ENCODE assay signal across 8 mouse cellular contexts in genomic region chr11:65806321-65806904, GRCm38 (mm10). TPM values are rescaled to one million over a fixed set of nuclear protein-coding genes. Genes with fewer than 3 reads are reported as not detected.
DNase-seq lines count a peak whose midpoint lies in the region; ATAC-seq and TF ChIP-seq lines count a peak whose summit lies in the region.

No protein-coding gene starts in this region.

- peak overlapping the region; percentile 86 for H3K4me3 ChIP-seq in neural tube, embryonic 11.5 days (ENCODE audit: low read depth, low read length)
- H3K4me3 ChIP-seq in forebrain, embryonic 15.5 days = peak overlapping the region; percentile 56
- H3K4me3 ChIP-seq in lung, adult 2 months (replicated peaks; ENCODE audit: extremely low read depth, low read depth, low read length) = peak overlapping the region; percentile 92
- peak overlapping the region; percentile 73 for H3K4me3 ChIP-seq in neural tube, embryonic 14.5 days (ENCODE audit: low read depth, low read length)

- peak overlapping the region; percentile 56 for H3K9ac ChIP-seq in neural tube, embryonic 11.5 days (ENCODE audit: low read length)
- peak overlapping the region; percentile 67 for H3K9ac ChIP-seq in forebrain, embryonic 15.5 days (replicated peaks)
- H3K9ac ChIP-seq in neural tube, embryonic 14.5 days (replicated peaks; ENCODE audit: low read depth, low read length) = peak overlapping the region; percentile 63

- no peak overlapping the region for H3K27ac ChIP-seq in neural tube, embryonic 11.5 days (ENCODE audit: low read depth, low read length)
- H3K27ac ChIP-seq in forebrain, embryonic 15.5 days (replicated peaks) = peak overlapping the region; percentile 71; the same call in 1 of the 2 replicates
- peak overlapping the region; percentile 36 for H3K27ac ChIP-seq in neural tube, embryonic 14.5 days (ENCODE audit: low read depth, low read length)

- no peak; the same call in 1 of the 2 replicates for ATAC-seq in neural tube, embryonic 11.5 days (ENCODE audit: insufficient read depth, low FRiP score, low TSS enrichment)
- ATAC-seq in forebrain, embryonic 15.5 days (replicated peaks) = peak; percentile 72
- peak; percentile 70 for ATAC-seq in neural tube, embryonic 14.5 days (ENCODE audit: low read depth)

- TF ChIP-seq CTCF in lung, adult 2 months (IDR thresholded peaks at IDR 0.05; ENCODE audit: insufficient read depth, low read length) = no peak

- TF ChIP-seq POLR2A in lung, adult 2 months (IDR thresholded peaks at IDR 0.05; ENCODE audit: borderline replicate concordance, extremely low read depth, low read depth, low read length) = no peak

- WGBS in neural tube, embryonic 11.5 days = 2% methylated on average over 20 of the region's 20 CpGs
- 2% methylated on average over 20 of the region's 20 CpGs for WGBS in forebrain, embryonic 15.5 days
- 2% methylated on average over 20 of the region's 20 CpGs for WGBS in lung, adult 2 months
- 1% methylated on average over 20 of the region's 20 CpGs for WGBS in neural tube, embryonic 14.5 days

- peak overlapping the region; percentile 90 for H3K4me2 ChIP-seq in neural tube, embryonic 11.5 days (ENCODE audit: low read depth)
- H3K4me2 ChIP-seq in forebrain, embryonic 15.5 days (replicated peaks) = peak overlapping the region; percentile 91
- peak overlapping the region; percentile 94 for H3K4me2 ChIP-seq in neural tube, embryonic 14.5 days (ENCODE audit: low read depth, low read length)

- H3K27me3 ChIP-seq in neural tube, embryonic 11.5 days (ENCODE audit: control insufficient read depth, insufficient read depth, low read length) = no peaks in the 10 kb centered on the region
- H3K27me3 ChIP-seq in forebrain, embryonic 15.5 days = no peaks in the 10 kb centered on the region
- H3K27me3 ChIP-seq in neural tube, embryonic 14.5 days (ENCODE audit: control insufficient read depth, insufficient read depth, low read length) = no peaks in the 10 kb centered on the region

- no peaks in the 10 kb centered on the region for H3K36me3 ChIP-seq in neural tube, embryonic 11.5 days (ENCODE audit: control insufficient read depth, insufficient read depth, low read length)
- no peaks in the 10 kb centered on the region for H3K36me3 ChIP-seq in forebrain, embryonic 15.5 days
- no peaks in the 10 kb centered on the region for H3K36me3 ChIP-seq in neural tube, embryonic 14.5 days (ENCODE audit: control insufficient read depth, insufficient read depth, low read length)

- DNase-seq in neural tube, embryonic 11.5 days (ENCODE audit: low spot score) = no peak
- DNase-seq in neural tube, embryonic 10.5 days (ENCODE audit: extremely low spot score, low spot score) = no peak
- peak; percentile 75 for DNase-seq in adrenal gland, postnatal 14 days
- peak; percentile 81 for DNase-seq in induced T-regulatory cell, adult 2 months (ENCODE audit: low read depth)
- peak; percentile 50 for DNase-seq in lung, adult 2 months
- DNase-seq in layer of hippocampus, postnatal 36 days = no peak

- H3K9me3 ChIP-seq in neural tube, embryonic 11.5 days (ENCODE audit: control insufficient read depth, low read length) = no peaks in the 10 kb centered on the region
- H3K9me3 ChIP-seq in forebrain, embryonic 15.5 days = no peaks in the 10 kb centered on the region
- H3K9me3 ChIP-seq in neural tube, embryonic 14.5 days (ENCODE audit: control insufficient read depth, low read length) = no peaks in the 10 kb centered on the region

- 0 out of 2 replicates have a peak, but pooled peaks cover 4% of the 10 kb centered on the region for H3K4me1 ChIP-seq in neural tube, embryonic 11.5 days (ENCODE audit: control insufficient read depth, insufficient read depth, low read length)
- H3K4me1 ChIP-seq in forebrain, embryonic 15.5 days = peaks cover 28% of the 10 kb centered on the region
- peaks cover 3% of the 10 kb centered on the region; the same call in 1 of the 2 replicates for H3K4me1 ChIP-seq in lung, adult 2 months (ENCODE audit: control insufficient read depth, insufficient read depth, low read length)
- H3K4me1 ChIP-seq in neural tube, embryonic 14.5 days (ENCODE audit: control insufficient read depth, insufficient read depth, low read length) = peaks cover 8% of the 10 kb centered on the region

RNA-seq across cellular contexts. Expression of gene Zkscan6, which starts 0.6 kb away (rescaled TPM):
- 14.5 and 15.8 TPM in 2 replicates for polyA plus RNA-seq in neural tube, embryonic 11.5 days (2014; fragmentation: Nextera tagmentation; extraction: Ambion mirVana)
- 12.3 and 12.9 TPM in 2 replicates for total RNA-seq in adrenal gland, postnatal 14 days (2021)
- 25.1 and 26.5 TPM in 2 replicates for polyA plus RNA-seq in forebrain, embryonic 15.5 days (2015; fragmentation: Nextera tagmentation; extraction: Ambion mirVana)
- 3.0 and 3.6 TPM in 2 replicates for polyA plus RNA-seq in lung, adult 2 months (2012; rRNA removed)
- 17.7 and 18.9 TPM in 2 replicates for polyA plus RNA-seq in neural tube, embryonic 14.5 days (2014; fragmentation: Nextera tagmentation; extraction: Ambion mirVana)
- 10 to 100 TPM; 12.7 to 13.3 TPM for total RNA-seq in layer of hippocampus, postnatal 36 days (2021)

RNA-seq across cellular contexts. Expression of gene Map2k4, which starts 18.3 kb away (rescaled TPM):
- 89.8 and 90.7 TPM in 2 replicates for polyA plus RNA-seq in neural tube, embryonic 11.5 days (2014; fragmentation: Nextera tagmentation; extraction: Ambion mirVana)
- 45.6 and 47.5 TPM in 2 replicates for total RNA-seq in adrenal gland, postnatal 14 days (2021)
- polyA plus RNA-seq in forebrain, embryonic 15.5 days (2015; fragmentation: Nextera tagmentation; extraction: Ambion mirVana) = 77.8 and 83.4 TPM in 2 replicates
- polyA plus RNA-seq in lung, adult 2 months (2012; rRNA removed) = 11.5 and 18.4 TPM in 2 replicates
- polyA plus RNA-seq in neural tube, embryonic 14.5 days (2014; fragmentation: Nextera tagmentation; extraction: Ambion mirVana) = 128 and 135 TPM in 2 replicates
- total RNA-seq in layer of hippocampus, postnatal 36 days (2021) = 100 to 1,000 TPM; 194 to 203 TPM

Comparison
In these comparisons a context has a peak if more than half of its experiments do, and no peak if none do; other contexts are left out.
1. DNase-seq: peak in adrenal gland, postnatal 14 days (single experiment), induced T-regulatory cell, adult 2 months (single experiment) and lung, adult 2 months (single experiment); none in neural tube, embryonic 11.5 days (single experiment), neural tube, embryonic 10.5 days (single experiment) and layer of hippocampus, postnatal 36 days (0 of 2).
2. Peak in every context shown above with its lines, with median percentiles within 50 percentile points of each other: H3K4me2 ChIP-seq, H3K4me3 ChIP-seq and H3K9ac ChIP-seq.